Mouse (Mus musculus) forebrain, postnatal 0 days (tissue): Measurements from ENCODE around the gene Ankrd34a. TPM values are rescaled to one million over a fixed set of nuclear protein-coding genes. Genes with fewer than 3 reads are reported as not detected.

Experiments
- ATAC-seq: fragments of 200-750 bp; cut with Nextera tagmentation; 2 replicates; pipeline ENCODE4 v1.8.0; 2017; ENCODE audit warnings: mild to moderate bottlenecking, moderate library complexity
- DNase-seq: peaks from one replicate; pipeline ENCODE4 v3.0.0-alpha.2; 2015
- H3K27ac ChIP-seq: fragments of 300-500 bp; sonication (generic); 2 replicates; pipeline ENCODE4 v1.5.1; 2014; ENCODE audit warnings: low read depth, mild to moderate bottlenecking, antibody characterized with exemption, low read length, moderate library complexity, mixed read lengths
- H3K27me3 ChIP-seq: fragments of 300-500 bp; sonication (generic); 2 replicates; pipeline ENCODE4 v1.6.1; 2014; ENCODE audit warnings: mild to moderate bottlenecking, low read length, mixed read lengths; ENCODE audit not compliant: insufficient read depth
- H3K36me3 ChIP-seq: fragments of 300-500 bp; sonication (generic); 2 replicates; pipeline ENCODE4 v1.6.1; 2014; ENCODE audit warnings: mild to moderate bottlenecking, moderate library complexity; ENCODE audit not compliant: insufficient read depth
- H3K4me1 ChIP-seq: fragments of 300-500 bp; sonication (generic); 2 replicates; pipeline ENCODE4 v1.6.1; 2014; ENCODE audit warnings: antibody characterized with exemption; ENCODE audit not compliant: insufficient read depth
- H3K4me2 ChIP-seq: fragments of 300-500 bp; sonication (generic); 2 replicates; pipeline ENCODE4 v1.6.1; 2014; ENCODE audit warnings: low read depth, mild to moderate bottlenecking, moderate library complexity
- H3K4me3 ChIP-seq: fragments of 300-500 bp; sonication (generic); 2 replicates; pipeline ENCODE4 v1.5.1; 2014; ENCODE audit warnings: low read depth, low read length, mixed read lengths
- H3K9ac ChIP-seq: fragments of 300-500 bp; sonication (generic); 2 replicates; pipeline ENCODE4 v1.6.1; 2014; ENCODE audit warnings: mild to moderate bottlenecking
- H3K9me3 ChIP-seq: fragments of 300-500 bp; sonication (generic); 2 replicates; pipeline ENCODE4 v1.6.1; 2016; ENCODE audit warnings: low read length
- CTCF ChIP-seq: sonication (generic); IDR thresholded peaks from 2 replicates; pipeline ENCODE4 v1.5.1; 2016; ENCODE audit warnings: antibody characterized with exemption, control low read depth, low read depth
- WGBS: fragments of 180-500 bp; shearing (Covaris S2); extraction: QIAGEN DNeasy Blood & Tissue Kit; methylation state at CpG from one replicate; pipeline ENCODE4 v1.1.7; 2014; 5-methylcytosine and 5-hydroxymethylcytosine counted together
- polyA plus RNA-seq: library from polyadenylated mRNA; unstranded; fragments of >200 nt; fragmentation: Nextera tagmentation; extraction: Ambion mirVana; gene quantifications from 2 replicates; pipeline ENCODE4 v1.2.1, GENCODE M21; 2015
- total RNA-seq: library from RNA; depleted of rRNA; stranded (reverse); fragments of >200 nt; gene quantifications from 2 replicates; pipeline ENCODE4 v1.2.3, GENCODE M21; 2014

The Ankrd34a gene
- total and polyA plus RNA-seq, 2 experiments from 2014 or later: 19.2 to 19.3 TPM

- 81% methylated on average over 6 of the region's 6 CpGs for WGBS
These were observed 42.8 kb upstream of the Ankrd34a start for GRCm38 (mm10) chr3:96553601-96554000.

GRCm38 (mm10) chr3:96554251-96554650 is 42.2 kb upstream of the Ankrd34a start:
- H3K9me3 ChIP-seq: no peaks in the 10 kb centered on the region
- H3K9ac ChIP-seq: no peak overlapping the region
- peaks cover 9% of the 10 kb centered on the region; the same call in 1 of the 2 replicates for H3K4me1 ChIP-seq
- TF ChIP-seq CTCF: no peak
- no peak overlapping the region for H3K4me3 ChIP-seq
- 83% methylated on average over 6 of the region's 6 CpGs for WGBS
- ATAC-seq (no peak), DNase-seq (no peak)
- no peaks in the 10 kb centered on the region for H3K36me3 ChIP-seq
- H3K27me3 ChIP-seq: no peaks in the 10 kb centered on the region
- no peak overlapping the region for H3K27ac ChIP-seq
- H3K4me2 ChIP-seq: no peak overlapping the region

More at GRCm38 (mm10) chr3:96553601-96554000, 42.8 kb upstream of the Ankrd34a start:
- Histone ChIP-seq H3K27me3 (no peaks in the 10 kb centered on the region), H3K27ac (no peak overlapping the region), H3K4me1 (peaks cover 3% of the 10 kb centered on the region; the same call in 1 of the 2 replicates), H3K36me3 (no peaks in the 10 kb centered on the region), H3K4me2 (no peak overlapping the region), H3K9ac (no peak overlapping the region), H3K4me3 (no peak overlapping the region), H3K9me3 (no peaks in the 10 kb centered on the region)
- no peak for DNase-seq
- TF ChIP-seq CTCF: no peak
- ATAC-seq: no peak

DNA sequence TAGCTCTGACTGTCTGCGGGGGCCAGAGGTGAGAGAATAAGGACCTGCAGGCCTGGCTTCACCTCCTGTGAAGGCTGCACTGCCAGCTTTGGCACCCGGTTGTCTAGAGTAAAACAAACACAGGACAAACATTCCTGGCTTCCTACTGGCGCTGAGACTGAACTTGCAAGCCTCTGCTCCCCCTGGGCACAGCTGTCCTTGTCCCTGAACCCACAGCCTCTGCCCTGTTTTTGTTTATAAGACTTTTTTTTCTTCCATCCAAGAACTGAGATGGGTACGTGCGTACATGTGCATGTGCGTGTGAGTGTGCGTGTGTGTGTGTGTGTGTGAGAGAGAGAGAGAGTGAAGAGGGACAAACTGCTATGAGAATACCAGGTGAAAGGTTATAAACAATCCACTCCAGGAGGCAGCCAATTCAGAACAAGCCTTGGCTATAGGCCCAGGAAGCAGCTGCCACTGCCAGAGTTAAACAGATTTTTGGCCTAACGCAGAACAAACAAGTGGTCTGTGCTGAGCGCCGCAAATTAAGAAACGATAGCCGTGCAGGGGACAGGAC is 41.3 kb upstream of the Ankrd34a start:
- TF ChIP-seq CTCF: no peak
- peaks cover 7% of the 10 kb centered on the region for H3K36me3 ChIP-seq

GRCm38 (mm10) chr3:96555999-96556614 is 40.3 kb upstream of the Ankrd34a start:
- Histone ChIP-seq H3K9me3 (no peaks in the 10 kb centered on the region), H3K27me3 (no peaks in the 10 kb centered on the region), H3K36me3 (peaks cover 16% of the 10 kb centered on the region), H3K4me2 (peak overlapping the region; percentile 81; the same call in 1 of the 2 replicates), H3K4me3 (no peak overlapping the region), H3K27ac (no peak overlapping the region), H3K9ac (no peak overlapping the region), H3K4me1 (peaks cover 26% of the 10 kb centered on the region; the same call in 1 of the 2 replicates)
- DNase-seq (no peak), ATAC-seq (no peak)
- no peak for TF ChIP-seq CTCF
- WGBS: 87% methylated on average over 15 of the region's 15 CpGs

More for the DNA sequence above, 41.3 kb upstream of the Ankrd34a start:
- Histone ChIP-seq H3K4me1 (peaks cover 18% of the 10 kb centered on the region; the same call in 1 of the 2 replicates), H3K9me3 (no peaks in the 10 kb centered on the region), H3K27me3 (no peaks in the 10 kb centered on the region), H3K9ac (no peak overlapping the region), H3K4me2 (no peak overlapping the region), H3K27ac (peak overlapping the region; percentile 45), H3K4me3 (no peak overlapping the region)
- DNase-seq (peak; percentile 73), ATAC-seq (no peak)
- WGBS: 17% methylated on average over 12 of the region's 12 CpGs

- peaks cover 29% of the 10 kb centered on the region; the same call in 1 of the 2 replicates for H3K4me1 ChIP-seq
- ATAC-seq (no peak), DNase-seq (no peak)
These were observed 39.5 kb upstream of the Ankrd34a start for GRCm38 (mm10) chr3:96556651-96557635.

DNA sequence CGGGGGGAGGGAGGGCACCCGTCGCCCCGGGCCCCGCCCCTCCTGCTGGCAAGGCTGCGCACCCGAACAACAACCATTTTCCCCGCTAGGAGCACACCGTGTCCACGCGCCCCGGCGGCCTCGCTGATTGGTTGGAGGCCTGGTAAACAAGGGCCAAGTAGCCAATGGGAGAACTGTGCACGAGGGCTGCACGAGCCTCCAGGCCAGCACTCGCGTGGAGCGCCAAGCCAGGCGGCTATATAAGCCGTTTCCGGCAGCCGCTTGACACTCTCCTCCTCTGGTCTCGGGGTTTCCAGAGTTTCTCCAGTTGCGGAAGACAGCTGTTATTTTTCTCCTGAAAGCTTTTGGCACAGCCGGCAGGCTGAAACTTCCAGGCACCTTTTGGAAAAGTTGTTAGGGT is 38.7 kb upstream of the Ankrd34a start, which contains the start of gene Txnip:
Txnip (plus strand) TSS at position 264 of the 400 bp plus-strand sequence.
- H3K4me1 ChIP-seq: peaks cover 29% of the 10 kb centered on the region; the same call in 1 of the 2 replicates
- peak within 1 kb of the TSS; percentile 59 for H3K9ac ChIP-seq
- peak within 1 kb of the TSS; percentile 91 for H3K27ac ChIP-seq
- TF ChIP-seq CTCF: peak; percentile 77
- no peaks in the 10 kb centered on the region for H3K27me3 ChIP-seq
- H3K4me3 ChIP-seq: peak within 1 kb of the TSS; percentile 52
- peaks cover 16% of the 10 kb centered on the region for H3K36me3 ChIP-seq
- ATAC-seq (peak; percentile 99), DNase-seq (peak; percentile 99)
- H3K9me3 ChIP-seq: no peaks in the 10 kb centered on the region
- 2% methylated on average over 26 of the region's 26 CpGs for WGBS
- peak within 1 kb of the TSS; percentile 81 for H3K4me2 ChIP-seq

More at GRCm38 (mm10) chr3:96556651-96557635, 39.5 kb upstream of the Ankrd34a start:
- peak overlapping the region; percentile 52 for H3K4me3 ChIP-seq
- no peak for TF ChIP-seq CTCF
- H3K36me3 ChIP-seq: peaks cover 16% of the 10 kb centered on the region
- H3K27ac ChIP-seq: peak overlapping the region; percentile 91
- peak overlapping the region; percentile 59 for H3K9ac ChIP-seq
- no peaks in the 10 kb centered on the region for H3K27me3 ChIP-seq
- WGBS: 7% methylated on average over 22 of the region's 22 CpGs
- no peaks in the 10 kb centered on the region for H3K9me3 ChIP-seq
- peak overlapping the region; percentile 81 for H3K4me2 ChIP-seq
